15 mouse cellular contexts compared by ENCODE assay signal in the genomic region with DNA sequence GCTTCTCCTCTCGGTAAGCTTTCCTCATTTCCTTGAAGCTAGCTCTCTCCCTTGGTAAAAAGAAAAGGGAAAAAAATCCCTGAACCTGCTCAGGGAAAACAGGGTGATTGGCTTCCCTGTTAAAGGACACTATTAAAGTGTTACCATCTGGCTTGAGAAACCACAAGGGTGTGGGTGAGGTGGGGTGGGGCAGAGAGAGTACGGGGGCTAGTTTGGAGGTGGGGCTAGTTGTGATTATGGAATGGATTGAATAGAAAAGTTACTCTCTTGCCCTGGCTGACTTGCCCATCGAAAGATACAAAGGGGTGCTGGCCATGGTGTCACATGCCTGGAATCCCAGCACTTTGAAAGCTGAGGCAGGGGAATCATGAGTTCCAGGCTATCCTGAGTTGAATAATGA.
DNase-seq lines count a peak whose midpoint lies in the region; ATAC-seq and TF ChIP-seq lines count a peak whose summit lies in the region.
"Had no signal": no experiment of that assay in that cellular context is flagged by ENCODE, and none has a peak within 500 bp of the region (broad histone marks: within the 10 kb centered on the region; RNA-seq: fewer than 3 reads in every experiment).

No protein-coding gene starts in this region.

- H3K27ac ChIP-seq in heart, embryonic 13.5 days (replicated peaks), result peak overlapping the region; percentile 40
- 0 out of 2 replicates have a peak overlapping the region, but pooled peaks have one; percentile 12 for H3K27ac ChIP-seq in lung, embryonic 15.5 days
- H3K27ac ChIP-seq in embryonic facial prominence, embryonic 12.5 days, result peak overlapping the region; percentile 32; the same call in 1 of the 2 replicates
- H3K27ac ChIP-seq in stomach, embryonic 15.5 days, result peak overlapping the region; percentile 84
- no peak overlapping the region for H3K27ac ChIP-seq in left cerebral cortex, adult 2 months
- H3K27ac ChIP-seq: forebrain, embryonic 12.5 days; hindbrain, postnatal 0 days had no signal

- ATAC-seq in heart, embryonic 13.5 days (ENCODE audit: extremely low read depth, insufficient number of reproducible peaks, low FRiP score, low TSS enrichment), result no peak
- ATAC-seq in lung, embryonic 15.5 days (ENCODE audit: borderline replicate concordance, extremely low read depth, low FRiP score, low TSS enrichment), result no peak
- ATAC-seq in embryonic facial prominence, embryonic 12.5 days (ENCODE audit: insufficient number of reproducible peaks, insufficient read depth, low FRiP score, low TSS enrichment), result no peak
- peak; percentile 23; the same call in 1 of the 2 replicates for ATAC-seq in stomach, embryonic 15.5 days (ENCODE audit: insufficient read depth, low FRiP score, low read depth)
- ATAC-seq: hindbrain, postnatal 0 days had no signal

- peaks cover 38% of the 10 kb centered on the region for H3K4me1 ChIP-seq in heart, embryonic 13.5 days
- H3K4me1 ChIP-seq in lung, embryonic 15.5 days, result peaks cover 11% of the 10 kb centered on the region
- peaks cover 12% of the 10 kb centered on the region for H3K4me1 ChIP-seq in embryonic facial prominence, embryonic 12.5 days
- peaks cover 6% of the 10 kb centered on the region for H3K4me1 ChIP-seq in stomach, embryonic 15.5 days

- H3K27me3 ChIP-seq in heart, embryonic 13.5 days (replicated peaks), result no peaks in the 10 kb centered on the region
- H3K27me3 ChIP-seq in lung, embryonic 15.5 days, result no peaks in the 10 kb centered on the region
- H3K27me3 ChIP-seq in embryonic facial prominence, embryonic 12.5 days, result no peaks in the 10 kb centered on the region
- no peaks in the 10 kb centered on the region for H3K27me3 ChIP-seq in stomach, embryonic 15.5 days (replicated peaks)
- H3K27me3 ChIP-seq: forebrain, embryonic 12.5 days had no signal

- 45% methylated on average over 3 of the region's 3 CpGs for WGBS in heart, embryonic 13.5 days
- WGBS in lung, embryonic 15.5 days, result 44% methylated on average over 3 of the region's 3 CpGs
- WGBS in embryonic facial prominence, embryonic 12.5 days, result 23% methylated on average over 3 of the region's 3 CpGs
- 36% methylated on average over 3 of the region's 3 CpGs for WGBS in stomach, embryonic 15.5 days

- H3K4me3 ChIP-seq in heart, embryonic 13.5 days, result no peak overlapping the region
- no peak overlapping the region for H3K4me3 ChIP-seq in lung, embryonic 15.5 days
- H3K4me3 ChIP-seq in embryonic facial prominence, embryonic 12.5 days, result no peak overlapping the region
- no peak overlapping the region for H3K4me3 ChIP-seq in stomach, embryonic 15.5 days (replicated peaks)
- no peak overlapping the region for H3K4me3 ChIP-seq in left cerebral cortex, adult 2 months
- H3K4me3 ChIP-seq: forebrain, embryonic 12.5 days had no signal

- H3K9ac ChIP-seq in heart, embryonic 13.5 days, result no peak overlapping the region; the same call in 1 of the 2 replicates
- H3K9ac ChIP-seq in lung, embryonic 15.5 days, result no peak overlapping the region
- H3K9ac ChIP-seq in embryonic facial prominence, embryonic 12.5 days, result no peak overlapping the region
- no peak overlapping the region for H3K9ac ChIP-seq in stomach, embryonic 15.5 days
- H3K9ac ChIP-seq: forebrain, embryonic 12.5 days had no signal

- H3K9me3 ChIP-seq in heart, embryonic 13.5 days, result no peaks in the 10 kb centered on the region
- H3K9me3 ChIP-seq in lung, embryonic 15.5 days, result no peaks in the 10 kb centered on the region
- no peaks in the 10 kb centered on the region for H3K9me3 ChIP-seq in embryonic facial prominence, embryonic 12.5 days
- no peaks in the 10 kb centered on the region for H3K9me3 ChIP-seq in stomach, embryonic 15.5 days
- H3K9me3 ChIP-seq: forebrain, embryonic 12.5 days; G1E had no signal

- intact Hi-C loops in left cerebral cortex, adult 2 months (cut with DNase I), result no loop called here

- no peaks in the 10 kb centered on the region for H3K36me3 ChIP-seq in heart, embryonic 13.5 days
- H3K36me3 ChIP-seq in lung, embryonic 15.5 days, result no peaks in the 10 kb centered on the region
- no peaks in the 10 kb centered on the region for H3K36me3 ChIP-seq in embryonic facial prominence, embryonic 12.5 days
- no peaks in the 10 kb centered on the region for H3K36me3 ChIP-seq in stomach, embryonic 15.5 days
- H3K36me3 ChIP-seq: forebrain, embryonic 12.5 days; G1E had no signal

- H3K4me2 ChIP-seq in heart, embryonic 13.5 days, result no peak overlapping the region
- H3K4me2 ChIP-seq in lung, embryonic 15.5 days, result no peak overlapping the region
- H3K4me2 ChIP-seq in embryonic facial prominence, embryonic 12.5 days (replicated peaks), result no peak overlapping the region
- H3K4me2 ChIP-seq in stomach, embryonic 15.5 days, result peak overlapping the region; percentile 16; the same call in 1 of the 2 replicates
- H3K4me2 ChIP-seq: forebrain, embryonic 12.5 days had no signal

- TF ChIP-seq CTCF in left cerebral cortex, adult 2 months (IDR thresholded peaks at IDR 0.05), result no peak

- DNase-seq in heart, adult 18-20 months, result no peak
- no peak for DNase-seq in lung, postnatal 14 days
- no peak for DNase-seq in left cerebral cortex, adult 2 months (ENCODE audit: extremely low spot score in 1 of 2, low spot score in 2 of 2)
- DNase-seq: adrenal gland, postnatal 10 days; cerebellum, postnatal 25 days; kidney, postnatal 14 days; left cerebral cortex, postnatal 4 days; right cerebral cortex, postnatal 4 days had no signal
